Mouse (Mus musculus): ENCODE measurements around the gene Aox1.

The Aox1 gene

DNA sequence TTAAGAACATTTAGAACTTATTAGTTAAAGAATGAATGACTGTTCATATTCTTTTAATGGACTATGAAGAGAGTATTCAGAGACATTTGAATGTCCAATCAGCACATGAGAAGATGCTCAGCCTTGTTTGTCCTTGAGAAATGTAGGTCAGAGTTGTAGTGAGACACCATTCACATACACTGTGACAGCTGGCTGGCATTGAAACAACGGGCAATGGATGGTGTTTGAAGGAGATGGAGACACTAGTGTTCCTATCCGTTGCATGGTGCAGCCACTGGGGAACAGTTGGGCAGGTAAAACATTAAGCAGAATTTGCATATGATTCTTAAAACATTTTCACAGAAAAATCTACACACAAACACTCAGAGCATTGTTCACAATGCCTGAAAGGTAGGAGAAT lies 77.3 kb downstream of the Aox1 start:
- DNase-seq (ENCODE audit: extremely low spot score, low spot score): no peak

DNA sequence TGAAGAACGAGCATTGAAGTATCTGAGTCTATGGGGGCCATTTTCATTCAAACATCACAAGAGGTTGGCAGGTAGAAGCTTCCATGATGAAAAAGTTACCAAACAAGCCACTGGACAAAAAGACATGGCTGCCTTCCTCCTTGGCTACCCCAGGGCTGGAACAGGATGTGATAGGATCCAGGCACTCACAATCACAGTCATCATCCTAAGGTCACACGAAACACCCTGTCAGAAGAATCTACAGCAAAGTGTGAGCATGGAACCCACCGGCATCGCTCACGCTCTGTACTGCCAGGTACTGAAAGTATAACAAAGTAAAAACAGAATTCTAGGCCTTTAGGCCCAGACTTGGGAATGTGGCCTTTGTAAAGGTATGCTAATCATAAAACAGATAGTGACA lies 80.5 kb downstream of the Aox1 start:
- no peak for DNase-seq (ENCODE audit: extremely low spot score, low spot score)

DNA sequence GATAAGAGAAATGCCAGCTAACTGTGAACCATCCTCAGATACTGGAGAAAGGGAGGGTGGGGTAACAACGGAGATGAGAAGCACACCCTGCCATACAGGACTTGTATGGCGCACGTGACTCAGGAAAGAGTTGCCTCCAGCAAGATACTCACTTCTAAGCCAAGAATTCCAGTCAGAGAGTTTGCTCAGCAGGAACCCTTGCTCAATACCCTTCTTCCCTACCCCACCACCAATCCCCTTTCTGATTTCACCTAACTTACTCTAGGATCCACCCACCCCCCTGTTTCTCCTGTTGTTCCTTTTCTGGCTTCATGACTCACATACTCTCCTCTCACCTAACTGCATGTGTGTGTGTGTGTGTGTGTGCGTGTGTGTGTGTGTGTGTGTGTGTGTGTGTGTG lies 81.6 kb downstream of the Aox1 start:
- no peak for DNase-seq (ENCODE audit: extremely low spot score, low spot score)

DNA sequence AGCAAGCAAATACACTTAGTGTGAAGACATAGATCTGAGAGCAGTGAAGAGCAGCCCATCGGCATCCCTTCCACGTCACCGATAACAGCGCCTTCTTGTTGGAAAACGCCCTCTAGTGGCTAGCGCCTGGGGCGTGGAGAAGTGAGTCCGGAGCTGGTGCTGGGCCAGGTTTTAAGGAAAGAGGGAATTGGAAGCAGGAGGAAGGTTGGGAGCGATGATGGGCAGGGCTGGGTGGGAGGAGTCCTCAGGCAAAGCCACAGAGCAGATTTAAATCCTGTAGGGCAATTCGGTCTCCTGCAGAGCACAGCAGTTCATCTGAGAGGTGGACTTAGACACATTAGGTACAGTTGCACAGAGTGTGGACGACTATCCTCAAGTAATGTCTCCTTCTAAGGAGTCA lies 83.1 kb downstream of the Aox1 start, which contains the start of gene Aox3:
Aox3 (plus strand) TSS at position 251 of the 400 bp plus-strand sequence.
- peak; percentile 73 for DNase-seq (ENCODE audit: extremely low spot score, low spot score)

DNA sequence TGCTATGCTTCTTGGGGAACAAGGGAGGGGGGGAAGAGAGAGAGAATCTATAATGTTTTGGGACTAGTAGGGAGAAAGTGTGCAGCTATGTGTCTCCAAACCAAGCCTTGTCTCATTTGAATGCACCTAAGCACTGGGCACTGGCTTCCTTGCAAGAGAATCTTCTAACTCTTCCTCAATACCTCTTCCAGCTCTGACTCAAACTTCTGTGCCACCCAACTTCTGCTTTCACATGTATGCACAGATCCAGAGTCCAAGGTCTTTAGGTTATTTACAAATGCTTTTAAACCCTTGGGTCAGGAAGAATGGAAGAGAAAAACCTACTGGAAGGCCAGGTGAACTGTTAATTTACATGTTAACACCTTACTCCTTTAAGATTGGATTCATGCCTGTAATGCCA lies 83.7 kb downstream of the Aox1 start:
- DNase-seq (ENCODE audit: extremely low spot score, low spot score): no peak

DNA sequence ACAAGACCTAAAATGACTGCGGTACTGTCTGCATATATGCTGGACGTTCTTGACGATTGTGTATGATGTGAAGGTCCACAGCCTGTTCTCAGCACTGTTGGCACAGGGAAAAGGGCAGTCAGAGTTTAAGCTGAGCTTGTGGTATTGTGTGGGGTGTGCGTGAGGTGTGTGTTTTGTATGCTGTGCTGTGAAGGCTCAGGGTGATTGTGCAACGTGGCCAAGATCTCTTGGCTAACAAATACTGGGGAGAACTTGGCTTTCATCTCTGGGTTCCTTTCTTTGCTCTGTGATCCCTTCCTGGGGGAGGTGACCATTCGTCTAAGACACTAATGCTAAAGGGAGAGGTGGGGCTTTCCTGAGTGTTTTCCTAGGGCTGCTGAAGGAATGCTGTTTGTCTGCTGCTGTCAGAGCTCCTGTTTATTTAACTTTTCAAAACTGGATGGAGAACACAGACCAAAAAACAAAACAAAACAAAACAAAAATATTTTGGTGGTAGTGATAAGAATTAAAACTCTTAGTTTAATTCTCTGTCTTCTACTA lies 84.4 kb downstream of the Aox1 start:
- DNase-seq (ENCODE audit: extremely low spot score, low spot score): no peak

DNA sequence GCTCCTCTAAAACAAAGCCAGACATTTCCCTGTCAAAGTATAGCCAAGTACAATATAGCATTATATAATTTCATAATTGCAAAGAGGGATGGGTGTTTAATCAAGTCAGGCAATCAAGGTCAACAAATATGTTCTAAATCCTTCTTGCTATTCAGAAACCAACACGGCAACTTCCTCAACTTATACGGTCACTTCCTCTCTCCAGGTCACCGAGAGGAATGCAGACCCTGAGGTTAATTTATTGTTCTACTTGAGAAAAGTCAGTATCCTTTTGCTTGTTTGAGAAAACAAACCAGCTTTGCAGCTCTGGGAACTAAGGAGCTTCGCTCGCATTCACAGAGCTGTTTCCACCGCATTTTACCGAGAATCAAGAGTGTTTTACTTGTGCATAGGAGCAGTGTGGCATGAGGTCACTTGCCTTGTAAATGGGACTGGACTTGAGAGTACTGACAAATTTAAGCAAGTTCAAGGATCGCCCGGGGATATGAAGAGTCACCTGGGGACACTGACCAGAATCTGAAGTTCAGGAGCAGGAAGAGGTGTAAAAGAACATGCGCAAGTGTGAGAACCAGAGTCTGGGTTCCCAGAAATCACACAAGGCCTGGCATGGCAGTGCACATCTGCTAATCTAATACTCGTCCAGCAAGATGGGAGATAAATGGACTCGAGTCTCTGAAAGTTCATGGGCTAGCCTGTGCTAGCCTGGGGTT lies 85.1 kb downstream of the Aox1 start:
- DNase-seq (ENCODE audit: extremely low spot score, low spot score): no peak

DNA sequence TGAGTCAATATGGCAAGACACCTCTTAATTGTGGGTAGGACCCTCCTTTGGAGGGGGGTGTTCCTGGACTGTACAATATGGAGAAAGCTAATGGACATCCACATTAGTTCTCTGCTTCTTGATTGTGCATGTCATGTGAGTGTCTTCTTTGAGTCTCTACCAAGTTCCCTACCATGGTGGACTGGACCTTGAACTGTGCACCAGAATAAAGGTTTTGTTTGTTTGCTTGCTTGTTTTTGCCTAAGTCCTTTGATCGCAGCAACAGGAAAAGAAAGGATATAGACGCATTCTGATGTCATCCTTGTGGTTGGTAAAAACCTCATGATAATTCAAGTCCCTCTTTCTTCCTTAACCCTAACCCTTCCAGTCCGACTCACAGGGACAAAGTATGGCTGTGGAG lies 88.5 kb downstream of the Aox1 start:
- no peak for DNase-seq (ENCODE audit: extremely low spot score, low spot score)

DNA sequence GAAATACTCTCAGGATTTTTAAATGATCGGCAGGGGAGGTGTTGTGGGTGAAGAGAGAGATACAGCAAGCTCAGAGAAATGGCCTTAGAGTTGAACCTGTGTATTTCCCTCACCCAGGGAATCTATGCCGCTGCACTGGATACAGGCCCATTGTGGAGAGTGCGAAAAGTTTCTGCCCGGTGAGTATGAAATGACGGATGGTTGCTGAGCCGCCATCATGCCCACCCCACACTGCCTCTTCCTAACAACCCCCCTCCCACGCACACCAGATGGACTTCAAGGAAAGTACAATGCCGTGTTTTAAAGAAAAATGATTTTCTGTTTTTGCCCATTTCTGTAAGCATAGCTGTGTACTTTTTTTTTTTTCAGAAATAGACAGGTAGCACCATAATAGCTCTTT lies 95.2 kb downstream of the Aox1 start:
- DNase-seq (ENCODE audit: extremely low spot score, low spot score): no peak

DNA sequence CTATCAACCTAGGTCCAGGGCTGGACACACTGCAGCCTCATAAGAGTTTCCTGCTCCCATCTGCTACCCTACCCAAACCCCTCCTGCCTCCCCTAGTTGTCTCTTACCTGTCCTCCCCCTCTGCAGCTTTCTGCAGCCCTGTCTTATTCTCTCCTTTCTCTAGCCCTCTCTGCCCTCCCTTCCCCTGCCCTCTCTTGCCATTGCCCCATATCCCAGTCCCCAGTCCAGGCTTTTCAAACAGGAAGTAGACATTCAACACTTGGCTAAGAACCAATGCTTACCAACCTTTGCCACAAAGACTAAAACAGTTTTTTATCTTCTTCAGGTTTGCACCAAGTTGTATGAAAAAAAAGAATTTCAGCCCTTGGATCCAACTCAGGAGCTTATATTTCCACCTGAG lies 108.2 kb downstream of the Aox1 start:
- DNase-seq (ENCODE audit: extremely low spot score, low spot score): no peak

DNA sequence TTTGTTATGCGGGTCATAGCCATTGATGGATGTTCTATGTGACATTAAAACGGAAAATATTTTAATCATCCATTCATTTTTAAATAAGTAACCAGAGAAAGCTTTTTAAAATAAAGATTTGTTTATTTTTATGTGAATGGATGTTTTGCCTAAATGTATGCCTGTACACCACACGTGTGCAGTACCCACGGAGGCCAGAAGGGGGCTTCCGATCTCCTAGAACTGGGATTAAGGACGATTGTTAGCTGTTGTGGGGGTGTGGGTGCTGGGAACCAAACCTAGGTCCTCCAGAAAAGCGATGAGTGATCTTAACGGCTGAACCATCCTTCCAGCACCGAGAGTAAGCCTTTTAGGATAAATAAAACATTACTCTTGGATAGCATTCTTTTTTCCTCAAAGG lies 109.3 kb downstream of the Aox1 start:
- DNase-seq (ENCODE audit: extremely low spot score, low spot score): no peak

DNA sequence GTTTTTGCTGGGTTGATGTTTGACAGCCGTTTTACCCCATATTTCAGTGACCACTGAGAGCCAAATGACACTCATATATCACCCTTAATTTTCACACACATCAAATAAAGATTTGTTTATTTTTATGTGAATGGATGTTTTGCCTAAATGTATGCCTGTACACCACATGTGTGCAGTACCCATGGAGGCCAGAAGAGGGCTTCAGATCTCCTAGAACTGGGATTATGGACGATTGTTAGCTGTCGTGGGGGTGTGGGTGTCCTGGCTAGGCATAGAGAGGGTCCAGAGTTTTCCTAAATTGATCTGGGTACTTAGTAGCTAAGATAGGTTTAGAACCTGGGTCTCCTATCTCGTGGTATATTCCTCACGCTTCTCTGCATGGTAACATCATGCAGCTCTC lies 110.9 kb downstream of the Aox1 start:
- no peak for DNase-seq (ENCODE audit: extremely low spot score, low spot score)

DNA sequence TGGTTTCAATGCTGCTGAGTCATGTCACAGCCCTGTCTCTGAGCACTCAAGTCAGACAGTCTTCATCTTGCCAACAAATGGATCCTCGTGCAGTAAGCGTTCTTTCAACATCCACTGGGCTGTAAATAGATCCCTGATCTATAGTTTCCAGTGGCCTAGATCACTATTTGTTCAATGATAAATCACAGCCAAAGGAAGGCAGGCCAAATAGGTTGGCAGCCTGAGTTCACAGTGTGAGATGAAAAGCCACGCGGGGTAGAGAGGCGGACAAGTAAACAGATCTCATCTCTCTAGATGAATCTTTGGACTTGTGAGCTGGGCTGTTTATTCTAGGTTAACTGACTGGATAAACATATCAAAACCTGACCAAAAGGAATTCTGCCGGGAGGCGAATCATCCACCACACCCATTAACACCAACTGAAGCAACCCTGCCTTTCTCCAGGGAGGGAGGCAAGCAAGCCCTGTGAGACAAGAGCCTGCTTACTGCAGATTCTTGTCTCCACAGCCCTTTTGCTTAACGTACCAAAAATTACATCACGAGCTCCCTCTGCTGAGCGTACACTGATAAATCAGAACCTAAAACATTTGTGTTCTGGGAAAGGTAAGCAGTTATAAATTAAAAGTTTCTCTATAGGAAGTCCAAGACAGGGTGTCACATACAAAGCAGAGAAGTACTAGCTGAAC lies 114.8 kb downstream of the Aox1 start:
- no peak for DNase-seq (ENCODE audit: extremely low spot score, low spot score)

DNA sequence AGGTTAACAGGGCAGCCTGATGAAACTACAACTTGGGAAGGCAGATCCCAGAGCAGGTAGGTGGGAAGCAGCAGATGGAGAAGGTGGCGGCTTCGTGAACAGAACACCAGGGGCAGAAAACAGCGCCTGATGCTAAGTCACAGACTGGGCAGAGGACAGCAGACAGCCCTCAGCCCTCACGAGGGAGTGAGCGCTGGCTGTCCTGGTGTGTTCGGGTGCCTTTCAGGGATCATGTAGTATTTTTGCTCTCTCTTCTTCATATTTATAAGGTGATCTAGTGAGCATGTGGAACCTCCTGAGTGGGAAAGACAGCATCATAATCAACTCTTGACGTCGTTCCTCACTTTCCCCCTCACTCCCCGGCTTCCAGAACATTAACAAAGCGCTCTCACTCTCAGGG lies 116.3 kb downstream of the Aox1 start:
- DNase-seq (ENCODE audit: extremely low spot score, low spot score): no peak

DNA sequence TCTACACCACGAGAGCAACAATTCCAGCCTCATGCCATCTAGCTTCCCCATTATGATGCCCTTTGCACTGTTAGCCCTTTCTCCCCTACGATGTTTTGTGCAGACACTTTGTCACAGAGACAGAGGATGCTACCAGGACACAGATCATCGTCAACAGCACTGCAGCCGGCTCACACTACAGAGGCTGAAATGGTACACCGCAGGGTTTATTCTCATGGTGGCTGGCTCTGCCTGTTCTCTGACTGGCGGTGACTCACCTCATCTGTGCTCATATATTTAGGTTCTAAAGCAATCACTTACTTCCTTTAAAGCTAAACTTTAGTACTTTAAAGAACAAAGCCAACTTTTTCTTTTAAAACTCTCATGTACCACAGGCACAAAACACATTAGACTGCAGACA lies 118.0 kb downstream of the Aox1 start:
- DNase-seq (ENCODE audit: extremely low spot score, low spot score): no peak

DNA sequence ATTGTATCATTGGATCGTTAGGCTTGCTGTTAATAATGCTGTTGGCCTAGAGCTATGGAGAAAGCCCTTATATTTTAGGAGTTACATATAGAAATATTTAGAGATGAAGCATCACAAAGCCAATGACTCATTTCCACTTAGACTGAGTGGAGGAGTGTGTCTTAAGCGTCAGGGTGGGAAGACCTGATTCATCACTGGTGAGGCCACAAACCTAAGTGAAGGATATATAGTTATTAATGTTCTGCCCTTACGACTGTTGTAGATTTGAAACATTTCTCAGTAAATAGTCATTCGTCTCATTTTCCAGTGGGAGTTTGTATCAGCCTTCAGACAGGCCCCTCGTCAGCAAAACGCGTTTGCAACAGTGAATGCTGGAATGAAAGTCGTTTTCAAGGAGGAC lies 122.5 kb downstream of the Aox1 start:
- no peak for DNase-seq (ENCODE audit: extremely low spot score, low spot score)
